Mouse (Mus musculus): ENCODE results near the gene Sypl.
A peak's percentile ranks its signal among the peaks of the same experiment; 100 is the strongest.

Sypl gene

GRCm38 (mm10) chr12:33007176-33007575, 53.5 kb downstream of the Sypl start:
- DNase-seq, result no peak

- no peak for DNase-seq
Observed at GRCm38 (mm10) chr12:33008305-33009110, 54.8 kb downstream of the Sypl start.

- no peak for DNase-seq
Observed at GRCm38 (mm10) chr12:33009206-33009966, 55.7 kb downstream of the Sypl start.

- DNase-seq, result peak in 1 of 2 experiments; percentile 28
Observed at GRCm38 (mm10) chr12:33010026-33010425, 56.3 kb downstream of the Sypl start.

- DNase-seq, result no peak
Observed at GRCm38 (mm10) chr12:33014050-33014796, 60.5 kb downstream of the Sypl start.

GRCm38 (mm10) chr12:33015103-33015502, 61.4 kb downstream of the Sypl start:
- peak in 1 of 2 experiments; percentile 21 for DNase-seq

- no peak for DNase-seq
Observed at GRCm38 (mm10) chr12:33016824-33017705, 63.4 kb downstream of the Sypl start.

GRCm38 (mm10) chr12:33018601-33019000, 64.9 kb downstream of the Sypl start:
- no peak for DNase-seq

GRCm38 (mm10) chr12:33020011-33020410, 66.3 kb downstream of the Sypl start:
- no peak for DNase-seq

- no peak for DNase-seq
Observed at GRCm38 (mm10) chr12:33021140-33021539, 67.4 kb downstream of the Sypl start.

- no peak for DNase-seq
Observed at GRCm38 (mm10) chr12:33021751-33022150, 68.1 kb downstream of the Sypl start.

- no peak for DNase-seq
Observed at GRCm38 (mm10) chr12:33024524-33024923, 70.8 kb downstream of the Sypl start.

GRCm38 (mm10) chr12:33027093-33027492, 73.4 kb downstream of the Sypl start:
- peak; percentile 79 for DNase-seq

- peak in 1 of 2 experiments; percentile 9 for DNase-seq
Observed at GRCm38 (mm10) chr12:33028109-33028691, 74.5 kb downstream of the Sypl start.

GRCm38 (mm10) chr12:33028708-33029107, 75.0 kb downstream of the Sypl start:
- DNase-seq, result no peak

Measured in cerebellum, adult 18-20 months (tissue).